ENCODE assay signal across 23 mouse cellular contexts in the genomic region with DNA sequence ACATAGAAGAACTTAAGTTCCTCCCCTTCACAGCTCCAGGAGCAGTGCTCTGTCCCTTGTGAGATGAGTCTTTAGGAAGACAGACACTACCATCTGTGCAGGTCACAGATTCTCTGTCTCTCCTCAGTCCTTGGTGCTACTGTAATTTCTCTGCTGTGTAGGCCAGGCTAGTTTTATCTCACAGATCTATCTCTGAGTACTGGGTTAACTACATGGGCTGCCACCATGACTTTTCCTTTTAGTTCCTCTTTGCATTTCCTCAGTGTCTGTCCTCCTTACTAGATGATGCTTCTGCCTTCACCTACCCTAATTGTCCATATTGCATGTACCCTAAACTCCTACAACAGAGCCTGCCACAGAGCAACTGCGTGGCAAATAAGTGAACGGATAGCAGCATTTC.
DNase-seq lines count a peak whose midpoint lies in the region; ATAC-seq and TF ChIP-seq lines count a peak whose summit lies in the region.
"Had no signal": no experiment of that assay in that cellular context is flagged by ENCODE, and none has a peak within 500 bp of the region (broad histone marks: within the 10 kb centered on the region; RNA-seq: fewer than 3 reads in every experiment).

No protein-coding gene starts in this region.

- TF ChIP-seq CTCF in G1E (IDR thresholded peaks at IDR 0.05; ENCODE audit: low read depth, low read length), result no peak

- no peak overlapping the region for H3K27ac ChIP-seq in kidney, embryonic 16.5 days (ENCODE audit: low read length)
- H3K27ac ChIP-seq: embryonic facial prominence, embryonic 13.5 days; forebrain, embryonic 12.5 days; gastrocnemius, adult 2 months; heart, adult 2 months; hindbrain, embryonic 10.5 days; hindbrain, embryonic 14.5 days; intestine, embryonic 15.5 days had no signal

- H3K27me3 ChIP-seq in G1E (ENCODE audit: insufficient read depth, low read length), result no peaks in the 10 kb centered on the region
- H3K27me3 ChIP-seq in kidney, embryonic 16.5 days (ENCODE audit: insufficient read depth, low read length), result no peaks in the 10 kb centered on the region
- H3K27me3 ChIP-seq: embryonic facial prominence, embryonic 13.5 days; forebrain, embryonic 12.5 days; heart, embryonic 12.5 days; intestine, embryonic 15.5 days had no signal

- no peak overlapping the region for H3K4me2 ChIP-seq in kidney, embryonic 16.5 days (replicated peaks; ENCODE audit: low read depth, low read length)
- H3K4me2 ChIP-seq: embryonic facial prominence, embryonic 13.5 days; forebrain, embryonic 12.5 days; heart, embryonic 12.5 days; hindbrain, embryonic 14.5 days; intestine, embryonic 15.5 days had no signal

- H3K9ac ChIP-seq in kidney, embryonic 16.5 days (replicated peaks; ENCODE audit: low read length), result no peak overlapping the region
- H3K9ac ChIP-seq: embryonic facial prominence, embryonic 13.5 days; forebrain, embryonic 12.5 days; heart, embryonic 12.5 days; hindbrain, embryonic 14.5 days; intestine, embryonic 15.5 days had no signal

- intact Hi-C loops in left cerebral cortex, postnatal 10 days (cut with DNase I), result no loop called here

- peak; percentile 15; the same call in 1 of the 2 replicates for ATAC-seq in G1E (ENCODE audit: extremely low read depth, insufficient number of reproducible peaks, low FRiP score, poor library complexity, severe bottlenecking)
- peak; percentile 80 for ATAC-seq in megakaryocyte, adult 5-6 weeks (ENCODE audit: poor library complexity, severe bottlenecking)
- ATAC-seq in kidney, embryonic 16.5 days (ENCODE audit: low FRiP score, low TSS enrichment), result no peak
- ATAC-seq: CD4-positive, CD25-positive, alpha-beta regulatory T cell, adult 4 months; forebrain, embryonic 16.5 days; intestine, embryonic 15.5 days had no signal

- H3K9me3 ChIP-seq in G1E (replicated peaks), result no peaks in the 10 kb centered on the region
- H3K9me3 ChIP-seq in kidney, embryonic 16.5 days (ENCODE audit: low read length), result no peaks in the 10 kb centered on the region
- H3K9me3 ChIP-seq: embryonic facial prominence, embryonic 13.5 days; forebrain, embryonic 12.5 days; heart, embryonic 12.5 days; hindbrain, embryonic 10.5 days; intestine, embryonic 15.5 days had no signal

- no peak overlapping the region for H3K4me3 ChIP-seq in G1E (ENCODE audit: low read depth, low read length)
- H3K4me3 ChIP-seq in kidney, embryonic 16.5 days (ENCODE audit: low read length), result no peak overlapping the region
- H3K4me3 ChIP-seq: embryonic facial prominence, embryonic 13.5 days; forebrain, embryonic 12.5 days; gastrocnemius, adult 2 months; heart, adult 2 months; heart, embryonic 12.5 days; hindbrain, embryonic 10.5 days; intestine, embryonic 15.5 days had no signal

- peaks cover 21% of the 10 kb centered on the region for H3K4me1 ChIP-seq in G1E (ENCODE audit: insufficient read depth, low read depth, low read length)
- H3K4me1 ChIP-seq in kidney, embryonic 16.5 days (ENCODE audit: insufficient read depth, low read length), result no peaks in the 10 kb centered on the region
- H3K4me1 ChIP-seq: embryonic facial prominence, embryonic 13.5 days; forebrain, embryonic 12.5 days; hindbrain, embryonic 10.5 days; intestine, embryonic 15.5 days had no signal

- H3K36me3 ChIP-seq in G1E (replicated peaks), result peaks cover 98% of the 10 kb centered on the region
- H3K36me3 ChIP-seq in kidney, embryonic 16.5 days (ENCODE audit: insufficient read depth, low read length), result peaks cover 19% of the 10 kb centered on the region; the same call in 1 of the 2 replicates

- 96% methylated on average over 2 of the region's 2 CpGs for WGBS in kidney, embryonic 16.5 days

- no peak for DNase-seq in G1E (ENCODE audit: low spot score)
- peak; percentile 59 for DNase-seq in MEL-GATA-1-ER (ENCODE audit: extremely low read depth, low read depth)
- no peak for DNase-seq in left cerebral cortex, postnatal 10 days (ENCODE audit: extremely low spot score in 1 of 2, low spot score in 2 of 2)
- DNase-seq in gastrocnemius, postnatal 4 days (ENCODE audit: low spot score in 2 of 2), result no peak
- DNase-seq: adrenal gland, adult 8-10 months; adrenal gland, postnatal 36 days; B cell, adult 2 months; cerebellum, adult 11 months; cerebellum, adult 8-10 months; cerebellum, postnatal 14 days; gastrocnemius, adult 2 months; gastrocnemius, postnatal 25 days; heart, adult 2 months had no signal
